Mouse (Mus musculus) stomach, postnatal 0 days (tissue): ENCODE data around the gene Rnase4.

Experiments used
- CTCF ChIP-seq: IDR thresholded peaks from 2 replicates; pipeline ENCODE4 v1.5.1; 2016; ENCODE audit warnings: antibody characterized with exemption, low read depth, mild to moderate bottlenecking, moderate library complexity
- EP300 ChIP-seq: optimal IDR thresholded peaks from 2 replicates; pipeline ENCODE3; 2016; ENCODE audit warnings: antibody characterized with exemption

DNA sequence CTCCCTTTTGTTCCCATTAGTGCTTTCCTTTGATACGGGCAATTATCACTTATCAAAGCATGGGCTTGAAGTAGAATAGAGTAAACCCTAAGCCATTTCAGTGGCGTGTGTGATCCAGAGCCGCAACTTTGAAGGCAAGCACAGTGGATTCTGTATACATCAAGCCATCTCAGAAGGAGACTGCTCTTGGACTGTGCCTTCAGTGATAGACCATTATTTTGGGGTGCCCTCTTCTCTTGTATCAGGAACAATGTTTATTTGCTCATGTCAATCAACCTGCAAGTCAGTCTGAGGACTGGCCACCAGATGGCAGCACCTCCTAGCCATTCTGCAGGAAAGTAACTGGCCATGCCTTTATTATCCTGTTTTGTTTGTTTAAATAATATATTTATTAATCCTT, 12.3 kb downstream of the Rnase4 start:
- peak; percentile 88 for TF ChIP-seq CTCF
- TF ChIP-seq EP300 = no peak
